Mouse (Mus musculus) heart, adult 11 months (tissue): ENCODE measurements around the gene P2ry6.

ENCODE experiments used
- DNase-seq: peaks from one replicate; pipeline ENCODE4 v3.0.0; 2022

The P2ry6 gene

DNA sequence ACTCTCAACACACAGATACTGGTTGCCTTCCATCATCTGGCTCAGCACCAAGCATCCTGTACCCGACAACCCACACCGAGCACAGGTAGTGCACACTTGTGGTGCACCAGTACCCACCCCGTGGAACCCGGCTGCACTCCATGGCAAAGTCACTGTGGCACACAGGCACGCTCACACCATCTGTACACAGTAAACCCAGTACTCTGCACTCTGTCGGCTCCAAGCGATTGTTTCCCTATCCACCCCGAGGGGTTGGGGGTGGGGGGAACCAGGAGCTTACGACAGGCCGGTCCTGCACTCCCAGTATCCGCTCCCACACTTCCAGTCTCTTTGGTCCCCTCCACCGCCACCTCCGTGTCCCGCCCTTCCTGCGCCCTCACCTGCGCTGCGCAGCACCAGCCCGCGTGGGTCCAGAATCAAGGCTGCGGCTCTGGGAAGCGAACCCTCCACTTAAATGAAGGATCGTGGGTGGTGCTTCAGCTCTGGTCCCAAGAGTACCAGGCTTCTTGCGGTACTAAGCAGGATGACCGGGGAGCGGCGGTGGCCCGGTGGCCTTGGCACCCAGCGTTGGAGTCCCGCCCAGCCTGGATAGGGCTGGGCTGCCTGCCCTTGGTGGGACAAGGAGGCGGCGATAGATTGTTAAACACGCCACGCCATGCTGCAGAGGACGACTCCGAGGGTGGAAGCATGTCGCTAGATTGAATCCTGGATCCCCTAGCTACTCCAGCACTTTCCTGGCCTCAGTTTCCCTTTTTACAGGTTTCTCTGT lies at the start of gene P2ry6:
P2ry6 (minus strand) TSS at position 515 of the 769 bp plus-strand sequence.
- peak; percentile 96 for DNase-seq

GRCm38 (mm10) chr7:101017492-101017891 lies 43.0 kb upstream of the P2ry6 start:
- peak; percentile 87 for DNase-seq

DNA sequence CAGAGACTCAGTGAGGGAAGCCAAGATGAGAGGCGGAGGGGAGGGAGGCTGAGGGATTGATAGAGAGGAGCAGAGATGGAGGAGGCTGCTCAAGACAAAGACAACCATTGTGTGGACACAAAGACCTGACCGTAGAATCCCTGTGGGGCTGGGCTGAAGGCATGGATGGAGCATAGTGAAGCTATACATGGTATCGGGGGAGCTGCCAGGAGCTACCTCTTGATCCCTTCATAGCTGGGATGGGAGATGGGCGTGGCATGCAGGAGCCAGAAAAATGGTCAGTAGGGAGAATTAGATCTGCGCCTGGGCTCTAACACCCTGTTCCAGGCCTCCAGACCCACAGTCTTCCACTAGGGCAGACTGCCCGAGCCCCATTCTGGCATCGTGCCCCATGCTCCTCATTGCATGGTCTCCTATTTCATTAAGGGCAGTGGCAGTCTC lies 42.6 kb upstream of the P2ry6 start:
- DNase-seq = peak; percentile 93

- no peak for DNase-seq
Observed at GRCm38 (mm10) chr7:101014985-101015384, 40.5 kb upstream of the P2ry6 start.

- DNase-seq = peak; percentile 93
Observed at GRCm38 (mm10) chr7:101014041-101014440, 39.6 kb upstream of the P2ry6 start.

DNA sequence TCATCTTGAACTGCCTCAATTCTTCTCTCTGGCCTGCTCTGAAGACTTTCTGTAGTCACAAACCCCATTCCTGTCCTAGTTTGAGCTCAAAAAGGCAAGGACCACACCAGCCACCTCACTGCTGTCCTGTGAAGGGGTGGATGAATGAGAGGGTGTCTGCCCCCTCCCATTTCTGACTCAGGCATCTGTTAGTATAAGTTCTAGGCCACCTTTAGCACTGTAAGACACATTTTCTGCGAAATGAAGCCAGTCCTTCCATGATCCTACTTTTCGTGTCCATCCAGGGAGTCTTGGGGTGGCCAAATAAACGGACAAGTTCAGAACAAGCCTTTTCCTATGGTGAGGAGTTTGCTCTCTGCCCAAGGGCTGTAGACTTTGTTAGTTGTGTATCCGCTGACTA lies 38.1 kb upstream of the P2ry6 start, which contains the start of gene P2ry2:
P2ry2 (minus strand) TSS at position 326 of the 400 bp plus-strand sequence.
- peak; percentile 91 for DNase-seq

- peak; percentile 99 for DNase-seq
Observed at GRCm38 (mm10) chr7:101011681-101012367, 37.4 kb upstream of the P2ry6 start.

- DNase-seq = peak; percentile 91
Observed at GRCm38 (mm10) chr7:101010741-101011140, 36.3 kb upstream of the P2ry6 start.

- DNase-seq = peak; percentile 86
Observed at GRCm38 (mm10) chr7:101006201-101006600, 31.8 kb upstream of the P2ry6 start.

DNA sequence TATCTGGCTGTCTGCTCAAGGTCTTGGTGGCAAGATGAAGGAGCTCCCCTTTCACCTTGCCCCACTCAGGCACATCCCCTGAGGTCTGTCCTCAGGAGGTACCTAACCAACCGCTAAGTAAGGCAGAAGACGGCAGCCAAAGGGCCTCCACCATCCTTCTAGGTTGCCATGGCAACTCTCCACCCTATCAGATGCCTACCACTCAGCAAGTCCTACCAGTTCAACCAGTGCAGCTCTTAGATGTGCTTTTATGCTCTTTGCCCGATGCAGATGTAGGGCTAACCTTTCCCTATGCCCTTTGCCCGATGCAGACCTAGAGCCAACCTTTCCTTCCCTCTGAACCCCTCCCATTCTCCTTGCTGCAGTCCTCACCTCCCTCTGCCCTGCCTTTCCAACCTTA lies 30.7 kb upstream of the P2ry6 start:
- DNase-seq = peak; percentile 91

GRCm38 (mm10) chr7:101003442-101004326 lies 29.2 kb upstream of the P2ry6 start:
- DNase-seq = peak; percentile 96

GRCm38 (mm10) chr7:101002274-101002673 lies 27.8 kb upstream of the P2ry6 start:
- DNase-seq = peak; percentile 99

- peak; percentile 89 for DNase-seq
Observed at GRCm38 (mm10) chr7:100999623-101000022, 25.2 kb upstream of the P2ry6 start.

DNA sequence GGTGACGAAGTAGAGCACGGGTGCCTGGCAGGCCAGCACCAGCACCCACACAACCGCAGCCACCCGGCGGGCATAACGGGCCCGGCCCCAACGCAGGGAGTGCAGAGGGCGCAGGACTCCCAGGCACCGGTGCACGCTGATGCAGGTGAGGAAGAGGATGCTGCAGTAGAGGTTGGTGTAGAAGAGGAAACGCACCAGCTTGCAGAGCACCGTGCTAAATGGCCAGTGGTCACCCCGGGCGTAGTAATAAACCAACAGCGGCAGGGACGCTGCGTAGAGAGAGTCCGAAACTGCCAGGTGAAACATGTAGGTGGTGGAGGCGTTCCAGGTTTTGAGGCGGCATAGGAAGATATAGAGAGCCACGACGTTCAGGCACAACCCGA lies 24.1 kb upstream of the P2ry6 start:
- peak; percentile 85 for DNase-seq

GRCm38 (mm10) chr7:100997951-100998577 lies 23.6 kb upstream of the P2ry6 start:
- peak; percentile 91 for DNase-seq

DNA sequence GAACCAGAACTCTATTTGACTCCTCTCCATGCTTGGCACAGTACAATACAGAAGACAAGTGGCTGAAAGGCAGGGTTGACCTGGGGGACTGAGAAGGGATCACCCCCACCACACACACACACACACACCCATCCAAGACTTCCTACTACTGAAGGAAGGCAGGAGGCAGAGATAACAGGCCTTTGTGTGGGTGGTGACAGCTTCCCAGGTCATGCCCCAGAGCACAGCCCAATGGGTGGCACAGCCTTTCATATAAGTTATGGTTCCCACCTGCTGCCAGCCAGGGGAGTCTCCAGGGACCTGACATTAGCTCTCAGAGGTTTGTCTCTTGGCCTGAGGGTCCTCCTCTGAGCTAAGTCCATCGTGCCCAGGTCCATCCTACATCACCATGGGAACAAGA lies 22.8 kb upstream of the P2ry6 start:
- DNase-seq = peak; percentile 78

- peak; percentile 78 for DNase-seq
Observed at GRCm38 (mm10) chr7:100995951-100996350, 21.5 kb upstream of the P2ry6 start.

- DNase-seq = peak; percentile 95
Observed at GRCm38 (mm10) chr7:100995260-100995864, 20.9 kb upstream of the P2ry6 start.

DNA sequence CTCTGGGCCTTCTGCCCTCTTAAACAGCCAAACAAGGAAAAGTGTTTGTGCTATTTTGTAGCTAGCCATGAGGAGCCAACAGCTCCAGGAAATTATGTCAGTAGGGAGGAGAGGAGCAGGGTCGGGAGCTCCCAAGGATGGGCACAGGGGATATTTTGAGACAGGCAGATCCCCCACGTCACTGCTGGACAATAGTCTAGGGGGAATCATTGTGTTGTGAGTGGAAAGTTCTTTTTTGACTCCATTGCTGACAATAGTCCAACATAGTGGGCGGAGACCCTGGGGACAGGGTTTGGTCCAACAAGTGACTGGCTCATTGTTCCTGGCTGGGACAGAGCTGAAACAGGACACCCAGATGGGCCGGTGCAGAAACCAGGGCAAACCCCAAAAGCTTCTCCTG lies 18.7 kb upstream of the P2ry6 start:
- peak; percentile 99 for DNase-seq

- no peak for DNase-seq
Observed at GRCm38 (mm10) chr7:100991972-100992371, 17.5 kb upstream of the P2ry6 start.

DNA sequence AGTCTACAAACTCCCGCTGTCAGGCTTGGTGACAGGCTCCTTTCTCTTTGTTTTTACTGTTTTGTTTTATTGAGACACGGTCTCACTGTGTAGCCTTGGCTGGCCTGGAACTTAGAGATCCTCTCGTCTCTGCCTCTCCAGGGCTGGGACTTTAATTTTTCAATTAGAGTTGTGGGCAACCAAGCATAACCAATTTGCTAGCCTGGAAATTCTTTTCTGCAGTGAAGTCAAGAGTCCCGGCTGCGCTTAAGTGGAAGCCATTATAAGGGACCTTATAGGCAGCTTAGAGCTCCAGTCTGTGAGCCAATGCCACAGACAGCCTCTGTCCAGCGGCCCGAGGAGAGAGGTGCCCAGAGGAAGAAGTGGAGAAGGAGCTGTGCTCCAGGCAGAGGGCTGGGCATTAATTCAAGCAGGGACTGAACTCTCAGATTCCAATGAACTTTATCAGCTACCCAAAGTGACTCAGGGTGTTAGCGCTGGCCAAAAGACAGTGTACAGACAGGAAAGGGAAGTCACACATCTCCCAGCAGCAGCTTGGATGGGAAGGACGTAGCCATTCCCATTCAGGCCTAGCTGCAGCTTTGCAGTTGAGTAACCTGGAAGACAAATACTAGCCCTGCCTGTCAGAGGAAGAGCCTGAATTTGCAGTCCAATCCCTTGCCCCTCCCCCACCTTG lies 16.3 kb upstream of the P2ry6 start:
- peak; percentile 99 for DNase-seq

GRCm38 (mm10) chr7:100988092-100988491 lies 13.6 kb upstream of the P2ry6 start:
- peak; percentile 98 for DNase-seq
